Mouse (Mus musculus): ENCODE data around the gene Pde4b. TPM values are rescaled to one million over a fixed set of nuclear protein-coding genes. Genes with fewer than 3 reads are reported as not detected.

Gene Pde4b
- total RNA-seq, 4 experiments from 2014 or later: 53.6 to 108 (median 62.0) TPM

GRCm38 (mm10) chr4:102570766-102571411 is 483.5 kb downstream of the Pde4b start:
- no peak for DNase-seq (ENCODE audit: low spot score in 2 of 2)

- DNase-seq (ENCODE audit: low spot score in 2 of 2): no peak
Observed at GRCm38 (mm10) chr4:102572031-102572430, 484.7 kb downstream of the Pde4b start.

DNA sequence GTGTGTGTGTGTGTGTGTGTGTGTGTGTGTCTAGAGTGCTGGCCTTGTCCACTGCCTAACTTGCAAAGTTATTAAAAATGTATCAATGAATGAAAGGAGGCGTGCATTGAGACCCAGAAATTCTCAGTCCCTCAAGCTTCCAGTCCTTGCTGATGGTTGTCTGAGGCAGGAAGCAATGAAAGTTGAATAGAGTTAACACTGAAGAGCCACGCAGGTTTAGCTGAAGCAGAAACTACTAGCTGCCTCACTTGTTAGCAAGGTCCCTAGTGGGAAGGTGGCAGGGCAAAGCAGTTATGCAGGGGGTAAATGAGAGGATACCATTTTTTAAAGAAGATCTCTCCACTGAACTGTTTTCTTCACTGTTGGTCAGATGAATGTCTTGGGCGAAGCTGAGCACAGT is 485.2 kb downstream of the Pde4b start:
- no peak for DNase-seq (ENCODE audit: low spot score in 2 of 2)

GRCm38 (mm10) chr4:102573361-102573781 is 486.0 kb downstream of the Pde4b start:
- peak in 1 of 2 experiments; percentile 35 for DNase-seq (ENCODE audit: low spot score in 2 of 2)

- DNase-seq (ENCODE audit: low spot score in 2 of 2): peak; percentile 80
Observed at GRCm38 (mm10) chr4:102574226-102574625, 486.9 kb downstream of the Pde4b start.

- DNase-seq (ENCODE audit: low spot score in 2 of 2): no peak
Observed at GRCm38 (mm10) chr4:102574666-102575254, 487.4 kb downstream of the Pde4b start.

DNA sequence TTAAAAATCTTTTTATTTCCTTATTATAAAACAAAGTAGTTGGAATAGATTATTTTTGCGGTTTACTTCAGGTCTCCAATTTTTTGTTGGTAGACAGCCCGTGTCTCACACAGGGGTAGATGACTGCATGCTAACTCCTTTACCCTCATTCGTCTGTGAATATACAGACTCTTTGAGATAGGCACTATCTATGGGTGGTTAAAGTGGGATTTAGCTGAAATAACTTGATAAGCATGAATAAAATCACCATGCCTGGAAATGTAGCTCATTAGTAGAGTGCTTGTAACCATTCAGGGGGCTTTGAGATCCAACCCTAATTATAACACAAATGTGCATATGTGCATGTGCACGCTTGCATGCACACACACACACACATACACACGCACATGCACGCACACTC is 488.8 kb downstream of the Pde4b start:
- no peak for DNase-seq (ENCODE audit: low spot score in 2 of 2)

DNA sequence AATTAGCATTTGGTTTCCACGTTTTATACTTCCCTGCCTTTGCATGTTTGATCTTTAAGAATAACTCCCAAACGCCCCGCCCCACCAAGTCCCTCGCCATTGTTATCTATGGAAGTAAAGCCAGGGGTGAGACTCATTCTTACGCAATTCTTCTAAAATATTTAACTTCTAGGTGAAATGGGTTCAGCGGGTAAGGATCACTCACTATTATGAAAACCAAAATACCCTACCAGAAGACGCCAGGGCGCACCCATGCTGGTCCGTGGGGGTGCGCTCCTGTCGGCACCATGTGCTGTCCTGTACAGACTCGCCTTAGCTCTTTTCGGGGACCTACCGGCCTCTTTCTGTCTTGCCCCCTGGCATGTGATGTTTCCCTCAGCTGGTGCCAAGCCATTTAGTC is 490.3 kb downstream of the Pde4b start:
- DNase-seq (ENCODE audit: low spot score in 2 of 2): no peak

DNA sequence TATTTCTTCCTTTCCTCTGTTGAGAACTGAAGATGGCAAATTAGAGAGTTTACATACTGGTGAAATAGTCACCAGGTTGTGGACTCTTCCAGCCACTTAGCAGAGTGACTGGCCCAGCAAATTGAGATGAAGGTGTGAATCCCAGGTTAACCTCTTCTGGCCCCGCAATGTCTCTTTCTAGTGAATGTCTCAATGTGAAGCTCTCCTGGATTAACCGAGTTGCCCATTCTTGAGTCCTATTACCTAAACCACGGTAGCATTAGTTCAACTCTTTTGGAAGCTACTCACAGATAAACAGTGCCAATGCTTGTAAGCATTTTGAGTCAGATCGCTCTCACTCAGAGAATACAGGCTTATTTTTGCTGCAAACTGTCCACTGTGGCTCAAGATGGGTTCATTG is 491.7 kb downstream of the Pde4b start:
- DNase-seq (ENCODE audit: low spot score in 2 of 2): no peak

- no peak for DNase-seq (ENCODE audit: low spot score in 2 of 2)
Observed at GRCm38 (mm10) chr4:102579746-102580145, 492.4 kb downstream of the Pde4b start.

DNA sequence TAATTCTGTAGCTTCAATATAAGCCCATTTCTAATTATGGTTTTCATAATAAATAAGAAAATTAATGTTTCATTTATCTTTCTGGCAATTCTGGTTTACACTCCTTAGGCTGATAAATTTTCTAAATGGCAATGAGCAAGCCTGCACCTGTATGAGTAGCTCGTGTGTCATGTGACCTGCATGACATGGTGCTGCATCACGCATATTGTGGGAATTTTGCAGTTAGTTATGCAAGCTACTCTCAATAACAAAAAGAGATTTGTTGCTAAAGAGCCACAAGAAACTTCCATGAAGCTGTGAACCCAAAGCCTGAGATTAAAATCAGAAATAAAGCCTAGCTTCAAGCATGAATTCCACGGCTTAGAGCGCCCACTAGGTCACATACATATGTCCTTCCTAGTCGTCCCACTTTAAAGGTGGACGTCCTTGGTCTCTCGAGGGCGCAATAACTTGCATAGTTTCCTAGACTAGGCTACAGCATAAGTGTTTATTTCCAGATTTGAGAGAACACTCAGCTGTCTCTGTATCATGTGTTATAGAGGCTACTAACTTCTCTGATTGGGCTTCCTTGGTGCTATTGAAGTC is 494.9 kb downstream of the Pde4b start:
- DNase-seq (ENCODE audit: low spot score in 2 of 2): no peak

DNA sequence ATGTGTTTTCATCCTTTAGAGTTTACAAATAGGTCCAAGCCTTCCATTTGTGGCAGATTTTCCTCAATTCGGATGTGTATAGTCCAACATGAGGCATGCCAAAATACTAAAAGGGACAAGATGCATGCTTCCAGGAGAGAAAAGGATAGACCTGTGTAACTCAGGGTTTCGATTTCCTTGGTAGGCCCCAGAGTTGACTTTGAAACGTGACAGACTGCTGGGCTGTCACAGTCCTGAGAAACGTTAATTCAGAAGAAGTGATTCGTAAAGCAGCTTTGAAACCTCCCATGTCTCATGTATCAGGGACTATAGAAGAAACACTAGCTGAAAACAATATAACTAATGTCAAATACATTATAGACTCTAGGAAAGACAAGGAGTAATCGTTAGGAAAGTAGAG is 495.6 kb downstream of the Pde4b start:
- DNase-seq (ENCODE audit: low spot score in 2 of 2): no peak

GRCm38 (mm10) chr4:102583469-102583868 is 496.1 kb downstream of the Pde4b start:
- DNase-seq (ENCODE audit: low spot score in 2 of 2): no peak

DNA sequence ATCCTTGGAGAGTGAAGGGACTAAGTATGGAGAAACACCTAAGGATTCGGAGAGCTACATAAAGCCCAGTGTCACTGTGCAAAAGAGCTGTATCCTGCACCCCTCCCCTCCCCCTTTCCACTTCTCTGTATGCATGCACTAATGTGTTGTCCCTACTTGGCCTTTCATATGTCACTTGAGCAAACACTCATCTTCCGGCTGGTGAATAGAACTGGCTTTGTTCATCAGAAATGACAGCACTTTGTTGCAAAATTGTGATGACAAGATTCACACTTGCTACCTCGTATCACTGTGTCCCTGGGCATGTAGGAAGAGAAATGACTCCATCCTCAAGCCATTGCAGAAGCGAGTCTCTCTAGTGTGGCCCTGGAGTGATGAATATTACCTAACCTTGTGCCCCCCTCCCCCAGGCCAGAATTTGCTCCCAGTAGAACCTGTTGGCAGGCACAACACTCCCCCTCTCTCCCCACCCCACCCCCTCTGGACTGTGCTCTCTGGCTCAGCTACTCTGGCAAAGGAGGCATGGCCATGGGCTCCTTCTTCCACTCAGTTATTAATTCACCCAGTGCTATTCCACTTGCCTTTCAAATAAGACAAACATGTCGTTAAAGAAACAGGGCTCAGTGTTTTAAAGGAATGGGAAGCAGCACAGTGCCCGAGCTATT is 497.4 kb downstream of the Pde4b start:
- no peak for DNase-seq (ENCODE audit: low spot score in 2 of 2)

- no peak for DNase-seq (ENCODE audit: low spot score in 2 of 2)
Observed at GRCm38 (mm10) chr4:102585541-102585940, 498.2 kb downstream of the Pde4b start.

GRCm38 (mm10) chr4:102586787-102587186 is 499.4 kb downstream of the Pde4b start:
- no peak for DNase-seq (ENCODE audit: low spot score in 2 of 2)

GRCm38 (mm10) chr4:102588668-102589455 is 501.5 kb downstream of the Pde4b start:
- no peak for DNase-seq (ENCODE audit: low spot score in 2 of 2)

GRCm38 (mm10) chr4:102589537-102590031 is 502.2 kb downstream of the Pde4b start:
- DNase-seq (ENCODE audit: low spot score in 2 of 2): no peak

DNA sequence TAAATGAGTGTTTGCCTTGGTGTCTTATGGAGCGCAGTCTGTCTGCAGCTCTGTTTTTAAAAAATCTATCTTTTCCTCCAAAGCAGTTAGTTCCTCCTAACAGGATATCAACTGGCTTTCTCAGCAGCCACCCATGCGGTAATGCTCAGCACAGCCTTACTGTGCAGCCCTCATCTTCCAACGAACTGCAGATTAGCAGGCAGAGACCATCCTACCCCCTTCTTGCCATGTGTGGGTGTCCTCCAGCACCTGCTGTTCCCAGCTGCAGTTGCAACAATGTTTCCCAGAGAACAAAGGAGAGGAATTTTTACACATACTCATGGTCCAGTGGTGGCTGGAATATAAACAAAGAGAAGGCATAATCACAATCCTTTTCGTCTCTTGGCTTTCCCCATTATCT is 504.5 kb downstream of the Pde4b start:
- DNase-seq (ENCODE audit: low spot score in 2 of 2): no peak

DNA sequence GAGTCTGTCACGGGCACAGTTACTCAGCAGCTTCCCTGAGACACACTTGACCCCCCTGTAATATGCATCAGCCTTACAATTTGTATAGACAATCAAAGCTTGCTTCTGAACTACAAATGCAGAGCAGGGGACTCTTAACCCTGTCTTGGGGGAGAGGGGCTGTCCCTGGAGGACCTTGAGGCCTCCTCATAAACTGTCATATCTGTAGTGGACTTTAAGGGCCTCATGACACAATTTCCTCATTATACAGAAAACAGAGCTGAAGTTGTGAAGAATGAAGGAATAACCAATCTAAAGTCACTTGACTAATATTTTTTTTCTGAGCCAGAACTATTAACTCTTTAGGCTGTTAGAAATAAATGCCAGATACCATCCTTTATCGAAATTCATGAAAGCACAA is 505.2 kb downstream of the Pde4b start:
- DNase-seq (ENCODE audit: low spot score in 2 of 2): no peak

GRCm38 (mm10) chr4:102593631-102594030 is 506.3 kb downstream of the Pde4b start:
- DNase-seq (ENCODE audit: low spot score in 2 of 2): no peak
